Mouse (Mus musculus) yolk sac, embryonic 10.5 days (tissue): ENCODE data around the gene Tcerg1l.

Experiments used
- DNase-seq: peaks from one replicate; pipeline ENCODE4 v3.0.0-alpha.2; 2017; ENCODE audit warnings: low spot score

Gene Tcerg1l

DNA sequence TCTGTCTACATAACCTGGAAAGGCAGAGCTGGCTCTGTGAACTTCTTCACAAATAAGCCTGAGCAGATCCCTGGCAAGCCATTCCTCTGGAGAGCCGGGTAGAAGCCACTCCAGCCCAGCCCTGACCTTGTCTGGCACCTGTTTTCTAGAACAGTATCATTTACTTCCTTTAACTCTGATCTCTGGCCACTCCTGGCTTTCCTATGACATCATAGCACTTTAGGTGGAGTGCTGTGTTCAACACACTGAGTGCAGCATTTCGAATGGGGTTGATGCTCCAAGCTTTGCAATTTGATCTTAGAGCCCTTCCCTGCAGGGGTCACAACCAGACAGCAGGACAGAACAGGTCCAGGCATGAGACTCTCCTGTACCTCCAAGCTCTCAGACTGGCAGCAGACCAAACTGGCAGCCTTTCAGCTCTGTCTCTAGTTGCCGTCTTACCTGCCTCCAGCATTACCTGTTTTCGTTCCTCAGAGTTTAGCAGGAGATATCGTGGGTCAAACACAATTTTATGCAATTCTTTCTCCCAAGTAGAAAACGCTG lies 179.9 kb downstream of the Tcerg1l start:
- DNase-seq: no peak

DNA sequence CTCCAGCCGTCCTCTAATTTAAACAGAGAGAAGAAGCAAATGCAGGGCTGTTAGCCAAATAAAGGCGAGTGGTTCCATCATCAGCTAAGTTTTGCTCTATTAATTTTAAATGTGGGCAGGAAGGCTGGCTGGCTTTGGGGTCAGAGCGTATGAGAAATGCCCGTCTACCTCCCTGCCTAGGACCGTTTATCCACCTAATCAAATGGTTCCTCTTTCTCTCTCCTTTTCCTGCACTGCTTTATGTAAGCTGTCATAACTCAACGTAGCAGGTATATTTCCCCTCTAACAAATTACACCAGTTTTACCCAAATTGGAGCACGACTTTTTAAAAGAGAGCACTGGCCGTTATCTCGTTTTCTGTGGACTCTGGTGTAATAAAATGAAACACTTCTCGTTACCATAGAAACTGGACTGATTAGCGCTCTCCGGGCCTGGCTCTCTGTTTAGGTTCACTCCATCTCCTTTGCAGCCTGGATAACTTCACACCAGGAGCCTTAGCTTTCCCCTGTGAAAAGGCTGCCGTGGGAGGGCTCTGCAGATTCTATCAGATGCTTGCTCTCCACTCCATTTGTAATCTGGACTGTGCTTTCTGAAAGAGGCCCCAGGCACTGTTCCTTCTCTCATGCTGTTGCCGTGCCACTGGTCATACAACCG lies 182.2 kb downstream of the Tcerg1l start:
- peak; percentile 43 for DNase-seq

DNA sequence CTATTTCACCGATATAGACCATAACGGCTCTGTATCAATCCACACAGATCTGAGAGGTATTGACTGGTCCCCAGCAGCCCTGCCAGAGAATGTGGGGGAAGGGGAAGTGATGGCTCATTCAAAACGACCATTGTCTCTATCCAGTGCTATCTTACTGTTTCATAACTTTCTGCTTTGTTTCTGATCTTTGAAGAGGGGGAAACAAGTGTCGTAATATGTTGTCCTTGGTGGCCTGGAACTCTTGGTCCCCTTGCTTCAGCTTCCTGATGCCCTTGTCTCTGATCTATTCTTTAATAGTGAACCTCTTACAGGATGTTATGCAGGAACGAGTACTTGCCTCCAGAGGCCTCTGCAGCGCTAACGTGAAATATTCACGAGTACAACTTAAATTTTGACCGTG lies 182.8 kb downstream of the Tcerg1l start:
- DNase-seq: no peak

DNA sequence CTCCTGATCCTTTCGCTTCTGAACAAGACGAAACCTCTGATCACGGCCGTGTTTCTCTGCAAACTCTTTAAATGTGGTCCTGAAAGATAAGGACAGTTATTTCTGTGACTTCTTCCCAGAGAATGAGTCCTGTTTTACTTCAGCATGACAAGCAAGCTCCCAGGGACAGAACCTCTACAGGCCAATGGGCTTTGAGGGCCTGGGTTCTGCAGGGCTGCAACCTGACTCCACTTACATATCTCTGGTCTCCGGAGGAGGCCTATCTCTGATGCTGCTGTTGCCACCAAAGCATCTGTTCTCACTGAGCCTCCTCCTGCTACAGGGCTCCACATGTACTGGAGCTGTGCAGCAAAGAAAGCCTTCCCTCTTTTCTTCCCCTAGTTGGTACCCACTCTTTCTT lies 187.8 kb downstream of the Tcerg1l start:
- DNase-seq: peak; percentile 45

DNA sequence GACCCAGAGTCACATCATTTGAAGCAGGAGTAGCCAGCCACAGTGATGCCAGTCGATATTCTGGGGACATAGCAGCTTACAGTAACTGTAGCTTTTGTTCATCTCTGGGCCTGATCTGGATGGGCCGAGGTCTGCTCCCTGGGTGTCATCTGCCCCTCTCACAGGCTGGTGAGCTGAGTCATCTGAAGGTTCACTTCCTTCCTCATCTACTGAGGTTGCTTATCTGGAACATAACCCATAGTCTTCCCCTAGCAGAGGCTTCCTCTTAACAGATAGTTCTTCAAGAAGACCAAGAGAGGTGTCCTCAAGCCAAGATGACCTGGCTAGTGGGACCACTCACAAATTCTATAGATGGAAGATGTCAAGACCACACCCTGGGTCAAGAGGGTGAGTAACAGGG lies 192.4 kb downstream of the Tcerg1l start:
- DNase-seq: no peak

DNA sequence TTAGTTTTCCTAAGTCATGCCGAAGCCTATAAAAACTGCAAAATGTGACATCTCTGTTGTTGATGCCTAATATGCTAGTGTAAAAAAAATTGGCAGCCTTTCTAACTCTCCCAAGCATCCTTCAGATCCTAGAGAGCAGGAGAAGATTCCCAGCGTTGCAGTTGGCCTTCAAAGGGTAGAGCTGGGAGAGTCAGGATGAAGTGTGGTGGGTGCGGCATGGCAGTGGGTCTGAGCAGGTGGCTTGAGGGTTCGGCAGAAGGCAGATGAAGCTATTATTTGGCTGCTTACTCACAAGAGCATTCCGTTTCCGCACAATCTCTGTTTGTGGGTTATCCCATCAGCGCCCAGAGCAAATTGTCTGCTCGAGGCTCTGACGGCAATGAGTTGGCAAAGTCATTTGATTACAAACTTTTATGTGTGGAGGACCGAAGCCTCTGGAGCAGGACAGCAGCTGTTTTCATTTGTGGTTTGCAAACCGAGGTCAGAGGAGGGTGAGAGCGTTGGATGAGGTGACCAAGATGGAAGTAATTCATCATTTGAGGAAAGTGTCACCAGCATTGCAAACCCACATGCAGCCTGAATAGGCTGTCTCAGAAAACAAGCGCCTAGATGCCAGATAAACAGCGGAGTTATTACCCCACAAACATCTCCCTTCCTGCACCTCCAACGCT lies 195.2 kb downstream of the Tcerg1l start:
- DNase-seq: no peak

DNA sequence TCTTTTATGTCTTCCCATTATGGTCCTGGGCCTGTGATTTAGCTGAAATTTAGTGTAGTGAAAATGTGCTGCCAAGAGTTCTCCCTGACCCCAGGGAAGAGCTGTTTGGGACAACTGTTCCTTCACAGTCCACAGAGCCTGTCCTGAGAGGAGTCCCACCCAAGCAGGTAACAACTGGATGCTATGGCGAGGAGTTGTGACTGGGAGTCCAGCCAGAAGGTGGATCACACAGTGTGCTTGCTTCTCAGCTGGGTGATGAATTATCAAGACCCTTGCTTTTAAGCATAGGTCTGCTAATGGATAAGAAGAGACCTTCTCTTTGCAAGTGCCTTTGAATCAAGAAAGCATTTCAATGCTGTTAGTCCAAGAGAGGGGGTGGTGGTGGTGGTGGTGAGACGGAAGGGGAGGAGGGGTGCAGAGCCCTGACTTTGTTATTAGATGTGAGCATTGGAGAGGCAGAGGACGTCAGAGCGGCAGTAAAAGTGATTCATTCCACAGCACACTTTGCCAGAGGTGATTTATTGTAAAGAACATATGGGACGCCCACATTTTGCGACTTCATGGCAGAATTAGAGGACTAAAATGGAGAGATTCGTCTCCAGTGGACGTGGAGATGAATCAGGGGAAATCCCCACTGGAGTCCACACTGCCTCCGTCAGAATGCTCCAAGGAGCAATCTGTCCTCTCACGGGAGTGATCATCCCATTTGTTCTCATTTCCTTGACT lies 198.0 kb downstream of the Tcerg1l start:
- DNase-seq: no peak

DNA sequence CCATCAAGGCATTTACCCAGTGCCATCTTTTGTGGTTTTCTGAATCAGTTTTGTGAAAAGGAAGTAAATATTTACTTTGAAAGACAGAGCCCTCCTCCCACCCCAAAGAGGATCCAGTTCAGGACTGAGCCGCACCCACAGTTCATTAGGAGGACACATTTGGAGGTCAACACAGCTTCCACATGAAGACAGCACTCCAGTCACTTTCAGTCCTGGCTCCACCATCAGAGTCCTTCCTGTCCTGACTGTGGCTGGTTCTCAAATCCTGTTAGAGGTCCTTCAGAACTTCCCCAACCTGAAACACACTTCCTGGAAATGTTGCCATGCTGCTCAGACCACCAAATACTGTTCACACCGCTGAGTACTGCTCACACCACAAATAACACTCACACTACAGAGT lies 201.4 kb downstream of the Tcerg1l start:
- no peak for DNase-seq

DNA sequence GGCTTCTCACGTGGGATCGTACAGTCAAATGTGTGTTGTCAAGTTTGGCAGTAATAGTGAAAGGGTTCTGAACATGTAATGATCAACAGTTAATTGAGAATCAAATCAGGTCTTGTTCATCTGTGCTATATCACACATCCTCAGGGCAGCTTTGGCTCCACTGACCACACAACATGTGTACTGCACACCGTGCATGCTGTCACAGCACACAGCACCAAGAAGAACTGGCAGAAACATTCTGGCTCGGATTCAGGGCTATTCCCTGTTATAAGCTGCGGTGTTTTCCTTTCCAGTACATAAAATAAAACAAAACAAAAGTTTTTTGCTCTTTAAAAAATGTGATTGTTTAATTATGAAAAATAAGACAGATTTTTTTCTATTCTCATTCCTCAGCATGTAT lies 213.3 kb downstream of the Tcerg1l start:
- no peak for DNase-seq

DNA sequence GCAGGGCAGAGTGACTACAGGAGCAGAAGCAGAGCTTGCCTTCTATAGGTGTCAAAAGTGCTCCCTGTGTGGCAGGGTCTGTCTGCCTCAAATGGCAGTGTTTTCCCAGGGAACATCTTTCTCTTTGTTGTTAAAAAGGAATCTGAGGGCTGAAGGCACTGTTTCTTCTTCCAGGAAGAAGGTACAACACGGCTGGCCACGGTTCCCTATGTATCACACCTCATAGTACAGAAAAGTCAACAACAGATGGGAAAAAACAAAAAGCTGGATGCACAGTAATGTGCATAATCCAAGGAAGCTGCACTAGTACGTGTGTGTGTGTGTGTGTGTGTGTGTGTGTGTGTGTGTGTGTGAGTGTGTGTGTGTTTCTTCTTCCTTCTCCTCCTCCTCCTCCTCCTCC lies 215.3 kb downstream of the Tcerg1l start:
- no peak for DNase-seq

DNA sequence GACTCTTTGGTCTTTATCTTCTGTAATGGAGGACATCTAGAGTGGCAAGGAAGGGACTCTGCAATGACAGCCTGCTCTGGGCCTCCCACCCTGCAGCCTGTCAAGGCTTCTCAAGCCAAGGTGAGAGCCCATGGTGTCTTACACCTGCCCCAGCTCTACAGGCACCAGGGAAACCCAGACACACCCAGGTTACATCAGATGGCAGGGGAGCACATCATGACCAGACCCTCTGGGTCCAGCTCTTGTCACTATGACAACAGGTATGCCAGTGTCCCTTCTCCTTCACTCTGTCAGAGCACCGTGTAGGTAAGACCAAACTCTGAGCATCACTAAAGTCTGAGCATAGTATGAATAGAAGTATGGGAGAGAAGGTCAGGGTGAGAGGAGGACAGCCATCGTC lies 218.9 kb downstream of the Tcerg1l start:
- no peak for DNase-seq

DNA sequence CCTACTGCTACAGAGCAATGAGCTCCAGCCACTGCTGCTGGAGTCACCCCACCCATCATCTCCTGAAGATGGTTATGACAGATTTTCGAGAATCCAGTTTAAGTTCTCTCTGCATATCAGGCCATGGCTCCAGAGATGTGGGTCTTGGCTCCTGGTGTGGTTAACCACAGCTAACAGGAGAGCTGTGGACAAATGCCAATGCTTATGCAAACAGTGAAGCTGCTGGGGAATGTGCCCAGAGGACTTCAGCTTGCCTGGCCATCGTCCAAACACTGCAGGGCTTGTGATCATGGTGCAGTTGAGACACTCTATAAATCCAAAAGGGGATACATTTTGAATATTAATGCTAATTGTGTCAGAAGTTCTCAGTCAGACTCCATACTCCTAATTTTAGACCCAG lies 221.5 kb downstream of the Tcerg1l start:
- DNase-seq: no peak

DNA sequence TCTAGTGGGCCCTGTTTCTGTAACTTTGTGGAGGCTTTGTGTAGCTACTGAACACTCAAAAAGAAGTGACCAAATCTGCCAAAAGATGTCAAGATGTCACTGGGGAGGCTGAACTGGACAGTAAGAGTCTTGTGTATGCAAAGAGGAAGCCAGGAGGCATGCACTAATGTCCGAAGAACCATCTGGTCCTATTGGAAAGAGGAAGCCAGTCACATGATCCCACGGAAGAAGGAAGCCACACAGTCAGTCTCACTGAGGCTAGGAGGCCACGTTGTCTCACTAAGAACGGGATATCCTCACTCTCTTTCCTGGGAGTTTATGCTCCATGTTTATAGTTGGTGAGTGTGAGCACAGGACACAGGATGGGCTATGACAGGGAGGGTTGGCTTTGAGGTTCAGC lies 227.1 kb downstream of the Tcerg1l start:
- no peak for DNase-seq
